Mouse (Mus musculus) heart, adult 8-10 months (tissue): ENCODE measurements around the gene Ptprb. TPM values are rescaled to one million over a fixed set of nuclear protein-coding genes. Genes with fewer than 3 reads are reported as not detected.

Source experiments
- DNase-seq: peaks from one replicate; pipeline ENCODE4 v3.0.0; 2022; ENCODE audit warnings: low spot score
- total RNA-seq, 4 experiments: library from RNA; stranded (reverse); gene quantifications; 2 replicates each; pipeline ENCODE4 v1.2.4; 2022

Gene Ptprb
- total RNA-seq, 4 experiments from 2014 or later, result 49.9 to 68.0 (median 60.9) TPM

GRCm38 (mm10) chr10:116296439-116296838 lies 21.1 kb downstream of the Ptprb start:
- no peak for DNase-seq

- DNase-seq, result peak; percentile 53
Observed at GRCm38 (mm10) chr10:116297854-116298253, 22.5 kb downstream of the Ptprb start.

DNA sequence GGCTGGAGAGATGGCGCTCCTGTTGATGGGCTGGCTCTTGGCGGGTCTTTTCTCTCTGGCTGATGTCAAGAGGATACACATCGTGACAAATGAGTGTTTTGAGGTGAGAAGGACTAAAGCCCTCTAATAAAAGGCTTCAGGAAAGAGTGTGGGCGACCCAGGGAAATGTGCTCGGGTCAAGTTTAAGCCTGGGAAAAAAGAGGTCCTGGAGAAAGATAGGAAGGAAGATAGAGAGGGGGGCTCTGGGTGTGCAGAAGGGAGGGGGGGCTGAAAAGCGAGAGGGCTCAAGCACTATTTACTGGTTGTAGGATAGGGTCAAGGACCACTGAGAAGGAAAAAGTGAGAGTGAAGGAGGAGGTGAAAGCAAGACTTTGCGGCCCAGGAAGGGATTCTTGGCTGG lies 25.5 kb downstream of the Ptprb start:
- no peak for DNase-seq

DNA sequence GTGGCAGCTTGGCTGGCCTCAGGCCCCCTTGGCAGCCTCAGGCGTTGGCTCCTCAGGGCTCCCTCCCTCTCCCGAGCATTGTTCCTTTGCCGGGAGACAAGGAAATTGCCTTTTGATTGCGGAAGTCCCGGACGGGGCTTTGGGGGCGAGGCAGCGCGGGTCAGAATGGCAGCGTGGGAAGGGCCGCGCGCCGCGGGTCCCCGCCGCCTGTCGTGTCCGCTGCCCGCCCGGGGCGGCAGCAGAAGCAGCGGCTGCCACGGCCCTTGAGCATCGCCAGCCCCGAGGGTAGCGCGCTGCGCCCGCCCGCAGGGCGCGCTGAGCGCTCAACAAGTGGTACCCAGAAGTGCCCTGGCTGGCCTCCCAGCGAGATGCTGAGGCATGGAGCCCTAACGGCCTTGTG lies 25.9 kb downstream of the Ptprb start:
- DNase-seq, result peak; percentile 74

GRCm38 (mm10) chr10:116304355-116304754 lies 29.0 kb downstream of the Ptprb start:
- no peak for DNase-seq

- DNase-seq, result no peak
Observed at GRCm38 (mm10) chr10:116309460-116309859, 34.1 kb downstream of the Ptprb start.

- DNase-seq, result peak; percentile 45
Observed at GRCm38 (mm10) chr10:116310516-116311210, 35.3 kb downstream of the Ptprb start.

GRCm38 (mm10) chr10:116319246-116319645 lies 43.9 kb downstream of the Ptprb start:
- peak; percentile 84 for DNase-seq

DNA sequence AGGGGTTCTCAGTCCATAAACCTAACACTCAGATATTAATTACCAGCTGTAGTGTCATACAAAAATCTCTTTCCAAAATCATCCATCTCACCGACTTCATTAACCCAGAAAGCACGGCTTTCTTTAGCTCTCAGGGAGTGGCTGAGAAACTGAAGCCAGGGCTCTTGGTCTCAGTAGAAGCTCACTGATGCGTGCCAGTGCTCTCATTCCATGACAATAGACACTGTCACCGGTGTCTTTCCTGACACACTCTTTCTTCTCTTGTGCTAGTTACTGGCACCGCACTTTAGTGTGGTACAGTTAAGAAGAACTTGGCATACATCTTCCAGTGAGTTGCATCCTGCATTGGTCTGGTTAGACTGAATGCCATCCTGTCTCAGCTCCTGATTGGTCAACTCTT lies 53.8 kb downstream of the Ptprb start:
- no peak for DNase-seq

DNA sequence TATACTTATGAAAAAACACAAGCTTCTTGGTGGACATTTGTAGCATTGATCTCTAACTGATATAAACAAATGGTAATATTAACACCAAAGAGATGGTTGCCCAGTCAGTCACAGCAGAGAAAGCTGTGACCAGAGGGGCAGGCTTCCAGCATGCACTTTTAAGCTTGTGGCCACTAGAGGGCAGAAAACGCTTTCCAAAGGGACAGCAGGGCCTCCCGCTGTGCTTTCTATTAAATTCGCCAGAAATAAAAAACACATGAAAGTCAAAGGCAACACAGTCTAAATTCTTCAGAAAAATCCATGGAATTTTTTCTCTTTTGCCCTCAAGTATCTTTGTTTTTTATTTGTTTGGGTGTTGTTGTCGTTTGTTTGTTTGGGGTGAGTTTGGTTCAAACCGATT lies 55.1 kb downstream of the Ptprb start:
- DNase-seq, result peak; percentile 76

GRCm38 (mm10) chr10:116330961-116331510 lies 55.7 kb downstream of the Ptprb start:
- no peak for DNase-seq

DNA sequence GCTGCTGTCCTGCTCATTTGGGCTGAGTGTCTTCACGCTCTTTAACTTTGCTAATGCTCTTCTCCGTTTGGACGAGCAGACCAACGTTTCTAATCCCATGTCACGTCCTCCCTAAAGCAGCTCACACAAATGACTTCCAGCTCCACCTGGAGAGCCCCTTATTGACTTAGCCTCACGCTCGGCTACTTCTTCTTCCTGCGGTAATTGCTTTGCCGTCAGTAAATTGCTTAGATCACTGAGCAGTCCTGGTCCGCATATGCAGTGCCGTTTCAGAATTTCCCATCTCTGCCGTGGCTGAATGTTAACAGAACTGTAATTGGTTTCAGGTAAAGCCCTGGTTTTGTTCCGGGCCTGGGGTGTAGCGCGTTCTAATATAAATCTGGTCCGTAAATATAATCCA lies 58.3 kb downstream of the Ptprb start:
- no peak for DNase-seq

- DNase-seq, result no peak
Observed at GRCm38 (mm10) chr10:116334120-116334519, 58.8 kb downstream of the Ptprb start.

GRCm38 (mm10) chr10:116335328-116335727 lies 60.0 kb downstream of the Ptprb start:
- DNase-seq, result no peak

GRCm38 (mm10) chr10:116341194-116341593 lies 65.9 kb downstream of the Ptprb start:
- DNase-seq, result no peak

- DNase-seq, result no peak
Observed at GRCm38 (mm10) chr10:116346618-116347184, 71.4 kb downstream of the Ptprb start.

GRCm38 (mm10) chr10:116349004-116349403 lies 73.7 kb downstream of the Ptprb start:
- no peak for DNase-seq

- DNase-seq, result no peak
Observed at GRCm38 (mm10) chr10:116350532-116350931, 75.2 kb downstream of the Ptprb start.

GRCm38 (mm10) chr10:116354372-116354771 lies 79.0 kb downstream of the Ptprb start:
- DNase-seq, result no peak

DNA sequence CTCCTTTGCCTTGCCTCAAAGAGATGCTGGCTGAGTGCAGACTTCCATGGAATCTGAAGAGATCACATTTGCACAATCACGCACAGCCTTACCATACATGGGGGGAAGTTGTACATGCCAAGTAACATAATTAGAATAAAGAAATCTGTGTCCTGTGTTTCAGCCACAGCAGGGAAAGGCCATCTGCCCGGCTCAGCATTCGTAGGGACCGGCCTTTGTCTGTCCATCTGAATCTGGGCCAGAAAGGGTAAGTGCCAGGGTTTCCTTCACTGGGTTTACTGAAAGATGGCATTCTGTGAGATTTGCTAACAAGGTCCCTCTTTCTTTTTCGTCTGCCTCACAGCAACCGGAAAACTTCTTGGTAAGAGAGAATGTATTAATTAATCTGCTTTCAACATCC lies 86.9 kb downstream of the Ptprb start:
- no peak for DNase-seq

GRCm38 (mm10) chr10:116362645-116363044 lies 87.3 kb downstream of the Ptprb start:
- DNase-seq, result no peak

DNA sequence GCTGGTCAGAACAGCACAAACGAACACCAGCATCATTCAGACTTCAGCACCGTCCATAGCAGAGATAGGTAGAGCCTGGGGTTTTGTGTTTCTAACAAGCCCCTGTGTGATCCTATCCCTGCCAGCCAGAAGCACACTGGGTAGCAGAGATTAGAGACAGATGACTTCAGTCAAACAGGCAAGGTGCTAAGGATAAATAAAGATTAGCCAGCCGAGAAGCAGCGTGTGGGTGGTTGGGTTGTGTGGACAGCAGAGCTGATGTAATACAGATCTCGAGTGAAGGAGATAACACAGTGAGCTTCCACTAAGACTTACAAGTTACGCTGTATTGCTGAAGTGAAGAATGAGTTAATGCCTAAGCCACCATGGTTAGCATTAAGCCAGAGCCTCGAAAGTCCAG lies 89.4 kb downstream of the Ptprb start:
- no peak for DNase-seq

DNA sequence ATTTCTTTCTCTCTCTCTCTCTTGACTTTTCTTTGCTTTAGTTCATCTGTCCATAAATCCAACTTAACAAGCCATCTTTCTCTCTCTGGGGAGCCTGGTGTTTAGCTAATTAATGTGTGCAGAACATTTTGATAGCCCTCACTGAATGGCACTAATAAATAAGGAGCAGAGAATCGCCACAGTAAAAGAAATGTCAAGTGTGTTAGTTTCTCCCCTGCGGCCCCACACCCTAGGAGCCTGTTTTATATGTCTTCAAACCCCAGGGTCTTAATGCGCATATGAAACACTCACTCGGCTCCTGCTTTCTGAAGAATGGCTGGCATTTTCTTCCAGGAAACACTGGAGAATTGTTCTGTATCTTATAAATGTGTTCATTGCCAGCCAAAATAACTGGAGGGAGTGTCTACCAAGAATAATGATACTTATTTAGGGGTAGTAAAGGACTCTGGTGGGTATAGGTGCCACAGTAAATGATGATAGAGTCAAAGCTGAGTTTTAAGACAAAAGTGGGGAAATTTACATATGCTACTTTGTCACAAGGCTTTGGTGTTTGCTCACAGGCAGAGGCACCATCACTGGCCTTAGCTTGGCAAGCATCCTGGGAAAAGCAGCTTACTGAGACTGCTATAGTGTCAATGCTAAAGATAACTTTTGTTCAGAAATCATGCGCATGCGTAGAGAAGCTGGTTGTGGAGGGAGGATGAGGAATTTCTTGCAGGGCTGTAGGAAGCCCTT lies 95.8 kb downstream of the Ptprb start:
- DNase-seq, result no peak
